In genomic region chr7:15879756-15880155, GRCm38 (mm10) we compare ENCODE assay signal across 29 mouse cellular contexts. TPM values are rescaled to one million over a fixed set of nuclear protein-coding genes. Genes with fewer than 3 reads are reported as not detected.
"Had no signal": no experiment of that assay in that cellular context is flagged by ENCODE, and none has a peak within 500 bp of the region (broad histone marks: within the 10 kb centered on the region; RNA-seq: fewer than 3 reads in every experiment).

TSS of gene Crx (minus strand) at chr7:15879968.

- DNase-seq: liver; liver, embryonic 13.5 days; liver, postnatal 0 days; lung, adult 2 months; lung, postnatal 14 days; lung, postnatal 36 days; right cerebral cortex, adult 18-20 months; right cerebral cortex, postnatal 25 days; spleen, adult 18-20 months; thymus, adult 18-20 months; thymus, postnatal 14 days; thymus, postnatal 36 days had no signal

- H3K27me3 ChIP-seq: liver, embryonic 13.5 days; liver, embryonic 15.5 days; lung, embryonic 15.5 days; megakaryocyte, embryonic 14.5 days; midbrain, embryonic 12.5 days; neural tube, embryonic 12.5 days had no signal

- H3K9me3 ChIP-seq: liver, embryonic 13.5 days; liver, embryonic 15.5 days; lung, embryonic 15.5 days; megakaryocyte, embryonic 14.5 days; midbrain, embryonic 12.5 days; neural tube, embryonic 12.5 days had no signal

- H3K27ac ChIP-seq: liver, embryonic 13.5 days; liver, embryonic 15.5 days; lung, embryonic 15.5 days; macrophage; neural tube, embryonic 12.5 days had no signal

- H3K36me3 ChIP-seq: liver, embryonic 13.5 days; liver, embryonic 15.5 days; lung, embryonic 15.5 days; midbrain, embryonic 12.5 days; neural tube, embryonic 12.5 days had no signal

- H3K4me2 ChIP-seq: liver, embryonic 11.5 days; liver, embryonic 13.5 days; liver, embryonic 15.5 days; lung, embryonic 15.5 days; neural tube, embryonic 12.5 days had no signal

- ATAC-seq: liver, postnatal 0 days; lung, postnatal 0 days had no signal

- H3K4me1 ChIP-seq: liver, embryonic 15.5 days; lung, embryonic 15.5 days; megakaryocyte, embryonic 14.5 days; neural tube, embryonic 12.5 days had no signal

- H3K4me3 ChIP-seq: liver, embryonic 13.5 days; liver, embryonic 15.5 days; lung, embryonic 15.5 days; megakaryocyte, embryonic 14.5 days; midbrain, embryonic 12.5 days; neural tube, embryonic 12.5 days had no signal

- H3K9ac ChIP-seq: liver, embryonic 13.5 days; liver, embryonic 15.5 days; liver, postnatal 0 days; lung, embryonic 15.5 days; midbrain, embryonic 12.5 days; neural tube, embryonic 12.5 days had no signal

RNA-seq across cellular contexts. Expression of gene Crx, which starts in this region (rescaled TPM):
- total RNA-seq: megakaryocyte progenitor cell, adult 5-6 weeks; midbrain, postnatal 0 days; monocyte, adult 5-6 weeks; neutrophil, adult 5-6 weeks had no signal
- polyA plus RNA-seq: liver, embryonic 11.5 days; liver, embryonic 13.5 days; liver, embryonic 15.5 days; liver, postnatal 0 days; lung, adult 2 months; lung, embryonic 15.5 days; lung, postnatal 0 days; macrophage; neural tube, embryonic 12.5 days; neural tube, embryonic 14.5 days; small intestine, adult 2 months; stomach, embryonic 14.5 days; stomach, embryonic 16.5 days; thymus, postnatal 0 days had no signal
